Mouse (Mus musculus): Measurements from ENCODE around the gene Ryr2. TPM values are rescaled to one million over a fixed set of nuclear protein-coding genes. Genes with fewer than 3 reads are reported as not detected.

The Ryr2 gene
- polyA plus RNA-seq, 1 experiment from 2014 or later, result 0.25 TPM

- Histone ChIP-seq H3K9ac (ENCODE audit: low read length) (no peak overlapping the region), H3K4me3 (ENCODE audit: low read depth, low read length) (no peak overlapping the region), H3K27me3 (ENCODE audit: control insufficient read depth, insufficient read depth, low read length) (no peaks in the 10 kb centered on the region), H3K9me3 (ENCODE audit: control insufficient read depth, low read length) (no peaks in the 10 kb centered on the region), H3K27ac (ENCODE audit: low read depth, low read length) (no peak overlapping the region), H3K4me1 (ENCODE audit: control insufficient read depth, insufficient read depth, low read length) (no peaks in the 10 kb centered on the region), H3K36me3 (ENCODE audit: control insufficient read depth, insufficient read depth, low read length) (no peaks in the 10 kb centered on the region), H3K4me2 (no peak overlapping the region)
- WGBS, result 98% methylated on average over 3 of the region's 3 CpGs
- ATAC-seq (ENCODE audit: low FRiP score) (no peak), DNase-seq (ENCODE audit: low spot score, missing footprints) (no peak)
These were observed 52.8 kb downstream of the Ryr2 start for GRCm38 (mm10) chr13:12053910-12054309.

DNA sequence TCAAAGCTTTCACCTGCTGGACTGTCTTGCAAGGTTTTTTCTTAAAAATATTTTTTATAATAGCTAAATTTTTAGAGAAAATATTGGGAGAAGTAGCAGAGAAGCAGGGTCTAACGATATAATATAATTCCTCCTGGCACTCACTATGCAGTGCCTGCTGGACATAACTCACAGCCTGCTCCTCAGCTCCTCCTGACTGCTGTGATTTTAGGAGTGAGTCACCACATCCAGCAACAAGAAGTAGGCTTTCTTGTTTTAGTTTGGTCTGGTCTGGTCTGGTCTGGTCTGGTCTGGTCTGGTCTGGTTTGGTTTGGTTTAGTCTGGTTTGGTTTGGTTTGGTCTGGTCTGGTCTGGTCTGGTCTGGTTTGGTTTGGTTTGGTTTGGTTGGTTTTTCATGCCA is 55.9 kb downstream of the Ryr2 start:
- WGBS, result 87% methylated on average over 1 of the region's 1 CpGs

DNA sequence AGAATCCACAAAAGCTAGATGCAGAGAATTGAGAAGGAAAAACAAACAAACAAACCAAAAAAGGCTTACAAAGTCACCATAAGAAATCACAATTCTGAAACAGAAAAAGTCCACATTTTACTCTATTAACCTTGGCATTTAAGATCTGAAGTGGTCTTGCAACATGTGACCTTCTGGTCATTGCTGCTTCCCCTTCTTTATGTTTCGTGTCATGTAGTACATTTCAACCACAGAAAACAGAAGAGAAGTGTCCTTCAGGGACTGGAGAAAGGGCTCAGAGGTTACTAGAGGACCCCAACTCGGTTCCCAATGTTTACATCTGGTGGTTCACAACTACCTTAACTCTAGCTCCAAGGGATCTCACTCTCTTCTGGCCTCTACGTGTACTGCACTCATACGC is 59.7 kb downstream of the Ryr2 start:
- no peak for ATAC-seq (ENCODE audit: low FRiP score)
- Histone ChIP-seq H3K27me3 (ENCODE audit: control insufficient read depth, insufficient read depth, low read length) (no peaks in the 10 kb centered on the region), H3K4me2 (no peak overlapping the region), H3K9me3 (ENCODE audit: control insufficient read depth, low read length) (no peaks in the 10 kb centered on the region), H3K4me1 (ENCODE audit: control insufficient read depth, insufficient read depth, low read length) (no peaks in the 10 kb centered on the region), H3K9ac (ENCODE audit: low read length) (no peak overlapping the region), H3K4me3 (ENCODE audit: low read depth, low read length) (no peak overlapping the region), H3K36me3 (ENCODE audit: control insufficient read depth, insufficient read depth, low read length) (no peaks in the 10 kb centered on the region), H3K27ac (ENCODE audit: low read depth, low read length) (no peak overlapping the region)
- WGBS, result 81% methylated on average over 4 of the region's 4 CpGs
- DNase-seq (ENCODE audit: low spot score, missing footprints), result no peak

More for the DNA sequence above, 55.9 kb downstream of the Ryr2 start:
- no peaks in the 10 kb centered on the region for H3K4me1 ChIP-seq (ENCODE audit: control insufficient read depth, insufficient read depth, low read length)
- no peak for ATAC-seq (ENCODE audit: low FRiP score)
- H3K4me2 ChIP-seq, result no peak overlapping the region
- H3K36me3 ChIP-seq (ENCODE audit: control insufficient read depth, insufficient read depth, low read length), result no peaks in the 10 kb centered on the region
- H3K4me3 ChIP-seq (ENCODE audit: low read depth, low read length), result no peak overlapping the region
- no peak overlapping the region for H3K9ac ChIP-seq (ENCODE audit: low read length)
- H3K27ac ChIP-seq (ENCODE audit: low read depth, low read length), result no peak overlapping the region
- no peak for DNase-seq (ENCODE audit: low spot score, missing footprints)
- no peaks in the 10 kb centered on the region for H3K9me3 ChIP-seq (ENCODE audit: control insufficient read depth, low read length)
- no peaks in the 10 kb centered on the region for H3K27me3 ChIP-seq (ENCODE audit: control insufficient read depth, insufficient read depth, low read length)

- H3K4me1 ChIP-seq (ENCODE audit: control insufficient read depth, insufficient read depth, low read length), result no peaks in the 10 kb centered on the region
- WGBS, result 84% methylated on average over 2 of the region's 2 CpGs
- no peaks in the 10 kb centered on the region for H3K27me3 ChIP-seq (ENCODE audit: control insufficient read depth, insufficient read depth, low read length)
- H3K36me3 ChIP-seq (ENCODE audit: control insufficient read depth, insufficient read depth, low read length), result no peaks in the 10 kb centered on the region
- no peak overlapping the region for H3K4me2 ChIP-seq
- H3K4me3 ChIP-seq (ENCODE audit: low read depth, low read length), result no peak overlapping the region
- no peaks in the 10 kb centered on the region for H3K9me3 ChIP-seq (ENCODE audit: control insufficient read depth, low read length)
- H3K27ac ChIP-seq (ENCODE audit: low read depth, low read length), result no peak overlapping the region
- no peak for DNase-seq (ENCODE audit: low spot score, missing footprints)
- no peak overlapping the region for H3K9ac ChIP-seq (ENCODE audit: low read length)
- no peak for ATAC-seq (ENCODE audit: low FRiP score)
These were observed 62.0 kb downstream of the Ryr2 start for GRCm38 (mm10) chr13:12044751-12045150.

DNA sequence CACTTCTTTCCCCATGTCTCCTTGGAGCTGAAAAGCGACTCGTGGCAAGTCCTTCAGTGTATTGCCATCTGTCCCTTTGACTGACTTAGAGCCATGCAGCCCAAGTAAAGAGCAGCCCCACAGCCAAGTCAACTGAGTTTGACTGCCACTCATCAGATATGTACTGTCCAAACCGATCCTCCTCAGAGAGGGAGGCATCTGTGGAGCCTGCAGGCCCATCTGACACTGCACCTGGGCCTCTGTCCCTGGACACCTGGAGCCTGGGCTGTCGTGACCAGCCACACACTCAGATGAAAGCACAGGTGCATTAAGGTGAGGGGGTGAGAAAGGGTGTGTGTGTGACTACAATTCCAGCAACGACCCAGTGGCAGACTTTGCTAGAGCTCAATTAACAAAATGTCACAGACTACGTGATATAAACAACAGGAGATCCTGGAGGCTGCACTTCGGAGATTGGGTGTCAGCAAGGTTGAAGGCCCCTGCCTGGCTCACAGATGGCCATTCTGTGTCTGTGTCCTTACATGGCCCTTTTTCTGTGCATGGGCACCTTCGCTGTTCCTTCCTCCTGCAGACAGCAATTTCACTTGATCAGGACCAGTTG is 63.8 kb downstream of the Ryr2 start:
- 91% methylated on average over 8 of the region's 8 CpGs for WGBS
- no peak overlapping the region for H3K4me2 ChIP-seq
- no peaks in the 10 kb centered on the region for H3K4me1 ChIP-seq (ENCODE audit: control insufficient read depth, insufficient read depth, low read length)
- H3K27ac ChIP-seq (ENCODE audit: low read depth, low read length), result no peak overlapping the region
- DNase-seq (ENCODE audit: low spot score, missing footprints), result no peak
- H3K9me3 ChIP-seq (ENCODE audit: control insufficient read depth, low read length), result no peaks in the 10 kb centered on the region
- no peaks in the 10 kb centered on the region for H3K27me3 ChIP-seq (ENCODE audit: control insufficient read depth, insufficient read depth, low read length)
- no peaks in the 10 kb centered on the region for H3K36me3 ChIP-seq (ENCODE audit: control insufficient read depth, insufficient read depth, low read length)
- H3K9ac ChIP-seq (ENCODE audit: low read length), result no peak overlapping the region
- no peak for ATAC-seq (ENCODE audit: low FRiP score)
- no peak overlapping the region for H3K4me3 ChIP-seq (ENCODE audit: low read depth, low read length)

DNA sequence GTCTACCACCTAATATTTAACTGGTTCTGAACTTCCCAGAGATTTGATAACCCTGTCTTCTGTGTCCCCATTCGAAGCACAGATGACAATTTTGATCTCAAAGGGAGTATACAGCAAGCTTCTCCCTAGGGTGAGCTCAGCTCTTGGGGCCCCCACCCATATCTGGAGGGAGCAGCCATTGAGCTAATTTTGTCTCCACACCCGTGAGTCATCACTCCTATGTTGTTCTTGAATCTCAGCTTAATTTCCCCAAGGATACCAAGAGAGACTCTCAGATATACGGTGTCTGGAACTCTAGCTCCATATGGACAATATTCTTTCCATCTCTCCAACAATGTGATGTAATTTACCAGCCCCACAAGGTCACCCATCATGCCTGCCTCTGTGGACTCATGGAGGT is 66.8 kb downstream of the Ryr2 start:
- 84% methylated on average over 3 of the region's 3 CpGs for WGBS
- no peak overlapping the region for H3K4me3 ChIP-seq (ENCODE audit: low read depth, low read length)

GRCm38 (mm10) chr13:12038676-12039075 is 68.1 kb downstream of the Ryr2 start:
- Histone ChIP-seq H3K4me1 (ENCODE audit: control insufficient read depth, insufficient read depth, low read length) (no peaks in the 10 kb centered on the region), H3K4me2 (no peak overlapping the region), H3K27ac (ENCODE audit: low read depth, low read length) (no peak overlapping the region), H3K9ac (ENCODE audit: low read length) (no peak overlapping the region), H3K9me3 (ENCODE audit: control insufficient read depth, low read length) (no peaks in the 10 kb centered on the region), H3K36me3 (ENCODE audit: control insufficient read depth, insufficient read depth, low read length) (no peaks in the 10 kb centered on the region), H3K27me3 (ENCODE audit: control insufficient read depth, insufficient read depth, low read length) (no peaks in the 10 kb centered on the region), H3K4me3 (ENCODE audit: low read depth, low read length) (no peak overlapping the region)
- 86% methylated on average over 4 of the region's 4 CpGs for WGBS
- DNase-seq (ENCODE audit: low spot score, missing footprints), result no peak
- ATAC-seq (ENCODE audit: low FRiP score), result no peak

More for the DNA sequence above, 66.8 kb downstream of the Ryr2 start:
- ATAC-seq (ENCODE audit: low FRiP score) (no peak), DNase-seq (ENCODE audit: low spot score, missing footprints) (no peak)
- no peaks in the 10 kb centered on the region for H3K9me3 ChIP-seq (ENCODE audit: control insufficient read depth, low read length)
- no peak overlapping the region for H3K9ac ChIP-seq (ENCODE audit: low read length)
- no peaks in the 10 kb centered on the region for H3K4me1 ChIP-seq (ENCODE audit: control insufficient read depth, insufficient read depth, low read length)
- no peaks in the 10 kb centered on the region for H3K27me3 ChIP-seq (ENCODE audit: control insufficient read depth, insufficient read depth, low read length)
- no peak overlapping the region for H3K4me2 ChIP-seq
- H3K36me3 ChIP-seq (ENCODE audit: control insufficient read depth, insufficient read depth, low read length), result no peaks in the 10 kb centered on the region
- no peak overlapping the region for H3K27ac ChIP-seq (ENCODE audit: low read depth, low read length)

GRCm38 (mm10) chr13:12037241-12037640 is 69.5 kb downstream of the Ryr2 start:
- H3K27me3 ChIP-seq (ENCODE audit: control insufficient read depth, insufficient read depth, low read length), result no peaks in the 10 kb centered on the region
- no peaks in the 10 kb centered on the region for H3K36me3 ChIP-seq (ENCODE audit: control insufficient read depth, insufficient read depth, low read length)
- H3K4me2 ChIP-seq, result no peak overlapping the region
- H3K4me1 ChIP-seq (ENCODE audit: control insufficient read depth, insufficient read depth, low read length), result no peaks in the 10 kb centered on the region
- no peak for DNase-seq (ENCODE audit: low spot score, missing footprints)
- 85% methylated on average over 4 of the region's 4 CpGs for WGBS
- no peaks in the 10 kb centered on the region for H3K9me3 ChIP-seq (ENCODE audit: control insufficient read depth, low read length)
- ATAC-seq (ENCODE audit: low FRiP score), result no peak
- no peak overlapping the region for H3K27ac ChIP-seq (ENCODE audit: low read depth, low read length)
- H3K9ac ChIP-seq (ENCODE audit: low read length), result no peak overlapping the region
- no peak overlapping the region for H3K4me3 ChIP-seq (ENCODE audit: low read depth, low read length)

GRCm38 (mm10) chr13:12036834-12037233 is 69.9 kb downstream of the Ryr2 start:
- Histone ChIP-seq H3K36me3 (ENCODE audit: control insufficient read depth, insufficient read depth, low read length) (no peaks in the 10 kb centered on the region), H3K9me3 (ENCODE audit: control insufficient read depth, low read length) (no peaks in the 10 kb centered on the region), H3K4me1 (ENCODE audit: control insufficient read depth, insufficient read depth, low read length) (no peaks in the 10 kb centered on the region), H3K9ac (ENCODE audit: low read length) (no peak overlapping the region), H3K27ac (ENCODE audit: low read depth, low read length) (no peak overlapping the region), H3K27me3 (ENCODE audit: control insufficient read depth, insufficient read depth, low read length) (no peaks in the 10 kb centered on the region), H3K4me2 (no peak overlapping the region), H3K4me3 (ENCODE audit: low read depth, low read length) (no peak overlapping the region)
- ATAC-seq (ENCODE audit: low FRiP score) (no peak), DNase-seq (ENCODE audit: low spot score, missing footprints) (no peak)
- 79% methylated on average over 4 of the region's 4 CpGs for WGBS
